Mouse (Mus musculus): Measurements from ENCODE around the gene Filip1l. TPM values are rescaled to one million over a fixed set of nuclear protein-coding genes. Genes with fewer than 3 reads are reported as not detected.

Filip1l gene
- polyA plus RNA-seq, 1 experiment from 2014 or later: 1.8 TPM

DNA sequence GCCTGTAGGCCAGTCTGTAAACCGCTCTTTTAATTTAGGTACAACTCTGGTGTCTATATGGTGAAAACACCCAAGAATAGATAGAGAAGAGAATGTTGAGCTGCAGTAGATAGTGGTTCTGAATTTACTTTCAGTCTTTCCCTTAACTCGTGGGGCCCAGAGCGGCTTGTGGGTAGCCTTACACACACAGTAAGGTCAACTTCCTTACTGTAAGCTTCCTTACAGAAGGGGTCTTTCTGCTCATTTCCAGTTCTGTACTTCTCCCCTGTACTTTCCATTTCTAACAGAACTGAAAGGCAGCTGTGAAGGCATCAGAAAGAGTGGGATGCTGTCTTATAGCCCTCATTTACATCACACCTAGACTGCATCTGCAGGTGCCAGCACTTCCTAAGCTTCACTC, 78.4 kb downstream of the Filip1l start:
- Histone ChIP-seq H3K27me3 (ENCODE audit: control insufficient read depth, insufficient read depth, low read length) (no peaks in the 10 kb centered on the region), H3K4me1 (ENCODE audit: control insufficient read depth, insufficient read depth, low read length) (no peaks in the 10 kb centered on the region), H3K4me2 (ENCODE audit: low read depth, low read length) (no peak overlapping the region), H3K9me3 (ENCODE audit: control insufficient read depth, low read length) (no peaks in the 10 kb centered on the region), H3K9ac (replicated peaks; ENCODE audit: low read depth, low read length) (no peak overlapping the region), H3K4me3 (ENCODE audit: low read depth, low read length) (no peak overlapping the region), H3K27ac (ENCODE audit: low read depth, low read length) (no peak overlapping the region), H3K36me3 (ENCODE audit: control insufficient read depth, insufficient read depth, low read length) (no peaks in the 10 kb centered on the region)
- WGBS: 98% methylated on average over 3 of the region's 3 CpGs
- ATAC-seq (ENCODE audit: low read depth): no peak

DNA sequence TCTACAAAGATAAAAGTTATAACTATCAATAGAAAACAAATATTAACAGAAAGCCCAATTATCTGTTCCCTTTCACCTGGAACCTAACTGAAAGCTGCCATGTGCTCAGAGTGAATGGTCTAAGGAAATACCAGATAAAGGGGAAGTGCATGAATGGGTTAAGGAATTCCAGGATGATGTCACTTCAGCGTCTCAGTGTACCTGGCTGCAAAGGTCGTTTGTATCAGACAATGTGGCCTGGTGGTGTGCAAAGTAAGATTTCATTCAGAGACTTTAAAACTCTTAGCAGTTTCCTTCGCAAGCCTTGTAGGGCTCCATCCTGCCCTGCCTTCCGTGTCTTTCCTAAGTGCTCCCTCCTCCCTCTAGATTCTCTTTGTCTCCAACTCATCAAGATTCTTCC, 80.3 kb downstream of the Filip1l start:
- H3K36me3 ChIP-seq (ENCODE audit: control insufficient read depth, insufficient read depth, low read length): no peaks in the 10 kb centered on the region
- WGBS: 83% methylated on average over 4 of the region's 4 CpGs
- ATAC-seq (ENCODE audit: low read depth): no peak
- H3K4me1 ChIP-seq (ENCODE audit: control insufficient read depth, insufficient read depth, low read length): no peaks in the 10 kb centered on the region
- H3K4me3 ChIP-seq (ENCODE audit: low read depth, low read length): no peak overlapping the region
- H3K4me2 ChIP-seq (ENCODE audit: low read depth, low read length): no peak overlapping the region
- no peak overlapping the region for H3K27ac ChIP-seq (ENCODE audit: low read depth, low read length)
- H3K9ac ChIP-seq (replicated peaks; ENCODE audit: low read depth, low read length): no peak overlapping the region
- H3K9me3 ChIP-seq (ENCODE audit: control insufficient read depth, low read length): no peaks in the 10 kb centered on the region
- no peaks in the 10 kb centered on the region for H3K27me3 ChIP-seq (ENCODE audit: control insufficient read depth, insufficient read depth, low read length)

DNA sequence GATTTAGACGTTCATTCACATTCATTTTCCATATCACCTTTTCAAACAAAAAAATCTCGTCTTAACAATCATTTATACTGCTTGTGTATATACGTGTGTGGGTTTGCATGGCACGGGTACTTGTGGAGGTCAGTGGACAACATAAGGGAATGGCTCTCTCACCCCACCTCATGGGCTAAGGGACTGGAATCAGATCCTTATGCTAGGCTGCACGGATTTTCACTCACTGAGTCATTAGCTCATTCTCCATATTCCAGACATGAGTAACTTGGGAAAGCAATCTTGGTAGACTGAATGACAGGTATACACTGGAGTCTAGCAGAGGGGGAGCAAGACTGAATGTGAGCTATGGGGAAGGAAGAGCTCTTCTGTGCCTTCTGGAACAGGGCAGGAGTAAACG, 80.8 kb downstream of the Filip1l start:
- ATAC-seq (ENCODE audit: low read depth): no peak

DNA sequence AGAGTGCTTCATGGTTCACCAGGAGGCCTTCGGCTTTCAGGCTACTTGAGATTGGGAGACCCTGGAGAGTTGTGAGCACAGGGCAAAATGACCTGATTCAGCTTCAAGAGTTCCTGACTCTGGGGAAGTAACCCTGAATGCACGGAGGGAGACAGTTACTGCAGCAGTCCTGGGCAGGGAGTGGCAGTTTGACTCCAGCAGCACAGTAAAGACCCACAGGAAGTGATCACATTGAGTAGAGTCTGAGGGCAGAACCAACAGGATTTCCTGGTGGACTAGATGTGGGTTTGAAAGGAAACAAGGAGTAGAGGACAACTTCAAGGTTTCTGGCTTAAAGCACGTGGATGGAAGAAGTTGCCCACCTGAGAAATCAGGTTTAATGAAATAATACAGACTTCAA, 81.7 kb downstream of the Filip1l start:
- no peak for ATAC-seq (ENCODE audit: low read depth)
- WGBS: 83% methylated on average over 3 of the region's 3 CpGs

More for the DNA sequence above, 80.8 kb downstream of the Filip1l start:
- no peak overlapping the region for H3K9ac ChIP-seq (replicated peaks; ENCODE audit: low read depth, low read length)
- H3K27ac ChIP-seq (ENCODE audit: low read depth, low read length): no peak overlapping the region
- WGBS: 95% methylated on average over 6 of the region's 6 CpGs
- H3K4me3 ChIP-seq (ENCODE audit: low read depth, low read length): no peak overlapping the region
- no peaks in the 10 kb centered on the region for H3K36me3 ChIP-seq (ENCODE audit: control insufficient read depth, insufficient read depth, low read length)
- H3K4me1 ChIP-seq (ENCODE audit: control insufficient read depth, insufficient read depth, low read length): no peaks in the 10 kb centered on the region; the same call in 1 of the 2 replicates
- no peaks in the 10 kb centered on the region for H3K9me3 ChIP-seq (ENCODE audit: control insufficient read depth, low read length)
- no peaks in the 10 kb centered on the region for H3K27me3 ChIP-seq (ENCODE audit: control insufficient read depth, insufficient read depth, low read length)
- H3K4me2 ChIP-seq (ENCODE audit: low read depth, low read length): no peak overlapping the region

DNA sequence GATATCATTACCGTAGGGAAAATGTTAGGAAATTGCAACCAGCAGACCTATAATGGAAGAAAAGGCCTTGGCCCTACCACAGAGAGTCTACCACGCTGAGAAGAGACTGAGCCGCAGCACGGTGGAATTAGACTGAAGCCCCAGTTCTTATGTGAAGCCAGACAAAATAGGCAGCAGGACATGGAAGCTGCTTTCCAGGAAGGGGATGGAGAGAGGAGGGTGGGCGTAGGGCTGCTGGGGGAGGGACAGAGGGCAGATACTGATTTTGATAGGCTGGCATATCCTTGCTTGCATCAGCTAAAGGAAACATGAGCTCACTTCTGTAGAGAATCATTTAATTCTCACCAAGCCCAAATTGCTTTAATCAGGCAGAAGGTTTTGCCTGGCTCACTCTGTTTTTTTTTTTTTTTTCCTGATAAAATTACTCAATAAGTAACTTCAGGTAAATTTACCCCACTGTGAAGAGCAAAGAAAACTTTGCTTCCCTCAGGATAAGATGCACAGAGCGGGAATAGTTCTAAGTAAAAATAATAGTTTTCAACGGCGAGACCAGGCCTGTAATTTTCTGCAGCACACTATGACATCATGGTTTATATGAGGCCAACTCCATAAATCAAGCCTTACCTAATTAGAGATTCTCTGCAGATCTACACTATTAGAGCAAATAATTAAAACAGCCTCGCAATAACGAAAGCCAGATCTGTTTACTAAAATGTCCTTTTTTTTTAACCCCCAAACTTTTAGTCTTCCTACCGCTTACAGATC, 84.8 kb downstream of the Filip1l start:
- Histone ChIP-seq H3K27me3 (ENCODE audit: control insufficient read depth, insufficient read depth, low read length) (no peaks in the 10 kb centered on the region), H3K4me2 (ENCODE audit: low read depth, low read length) (no peak overlapping the region), H3K27ac (ENCODE audit: low read depth, low read length) (no peak overlapping the region), H3K9me3 (ENCODE audit: control insufficient read depth, low read length) (no peaks in the 10 kb centered on the region), H3K9ac (replicated peaks; ENCODE audit: low read depth, low read length) (no peak overlapping the region), H3K36me3 (ENCODE audit: control insufficient read depth, insufficient read depth, low read length) (no peaks in the 10 kb centered on the region), H3K4me1 (ENCODE audit: control insufficient read depth, insufficient read depth, low read length) (no peaks in the 10 kb centered on the region; the same call in 1 of the 2 replicates), H3K4me3 (ENCODE audit: low read depth, low read length) (no peak overlapping the region)
- peak; percentile 69; the same call in 1 of the 2 replicates for ATAC-seq (ENCODE audit: low read depth)
- WGBS: 63% methylated on average over 11 of the region's 11 CpGs

More for the DNA sequence above, 81.7 kb downstream of the Filip1l start:
- H3K9me3 ChIP-seq (ENCODE audit: control insufficient read depth, low read length): no peaks in the 10 kb centered on the region
- no peaks in the 10 kb centered on the region; the same call in 1 of the 2 replicates for H3K4me1 ChIP-seq (ENCODE audit: control insufficient read depth, insufficient read depth, low read length)
- H3K4me3 ChIP-seq (ENCODE audit: low read depth, low read length): no peak overlapping the region
- no peak overlapping the region for H3K4me2 ChIP-seq (ENCODE audit: low read depth, low read length)
- no peaks in the 10 kb centered on the region for H3K36me3 ChIP-seq (ENCODE audit: control insufficient read depth, insufficient read depth, low read length)
- no peak overlapping the region for H3K9ac ChIP-seq (replicated peaks; ENCODE audit: low read depth, low read length)
- no peaks in the 10 kb centered on the region for H3K27me3 ChIP-seq (ENCODE audit: control insufficient read depth, insufficient read depth, low read length)
- H3K27ac ChIP-seq (ENCODE audit: low read depth, low read length): no peak overlapping the region

DNA sequence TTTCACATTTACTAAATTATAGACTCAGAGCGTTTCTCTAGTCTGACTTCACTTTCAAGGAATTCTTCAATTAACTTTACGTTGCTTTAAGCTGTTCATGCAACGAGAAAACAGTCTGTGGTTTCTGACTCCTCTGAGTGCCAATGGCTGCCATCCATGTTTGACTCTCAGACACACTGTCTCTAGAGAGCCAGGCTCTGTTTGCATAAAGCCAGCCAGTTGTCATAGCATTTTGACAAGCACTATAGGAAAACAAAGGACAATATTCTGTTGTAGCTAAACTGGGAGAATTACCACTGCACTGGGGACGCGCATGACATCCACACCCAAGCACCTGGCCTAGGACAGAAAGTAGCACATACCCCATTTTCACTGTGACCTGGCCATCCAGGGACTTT, 85.4 kb downstream of the Filip1l start:
- 0 out of 2 replicates have a peak, but pooled peaks have one; percentile 47 for ATAC-seq (ENCODE audit: low read depth)
- H3K4me1 ChIP-seq (ENCODE audit: control insufficient read depth, insufficient read depth, low read length): no peaks in the 10 kb centered on the region; the same call in 1 of the 2 replicates
- H3K4me2 ChIP-seq (ENCODE audit: low read depth, low read length): no peak overlapping the region
- no peaks in the 10 kb centered on the region for H3K9me3 ChIP-seq (ENCODE audit: control insufficient read depth, low read length)
- H3K27me3 ChIP-seq (ENCODE audit: control insufficient read depth, insufficient read depth, low read length): no peaks in the 10 kb centered on the region
- no peak overlapping the region for H3K4me3 ChIP-seq (ENCODE audit: low read depth, low read length)
- 65% methylated on average over 5 of the region's 5 CpGs for WGBS
- H3K36me3 ChIP-seq (ENCODE audit: control insufficient read depth, insufficient read depth, low read length): no peaks in the 10 kb centered on the region
- no peak overlapping the region for H3K27ac ChIP-seq (ENCODE audit: low read depth, low read length)
- H3K9ac ChIP-seq (replicated peaks; ENCODE audit: low read depth, low read length): no peak overlapping the region

DNA sequence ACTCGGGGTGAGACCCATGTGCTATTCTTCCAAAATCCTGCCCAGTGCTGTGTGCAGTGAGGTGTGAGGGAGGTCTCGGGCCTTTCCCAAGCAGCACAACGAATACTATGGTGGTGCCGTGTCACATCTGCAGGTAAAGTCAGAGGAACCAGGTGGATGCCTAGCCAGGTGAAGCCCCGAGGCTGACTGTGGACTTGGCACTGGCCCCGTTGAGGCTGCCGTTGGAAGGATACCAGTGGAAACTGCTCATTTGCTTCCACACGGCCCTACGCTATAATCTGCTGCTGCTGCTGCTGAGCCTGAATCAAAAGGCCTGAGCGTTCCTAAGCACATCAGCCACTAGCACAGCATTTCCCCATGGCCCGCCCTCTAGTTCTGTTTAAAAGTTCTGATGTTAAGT, 86.3 kb downstream of the Filip1l start:
- no peak overlapping the region for H3K27ac ChIP-seq (ENCODE audit: low read depth, low read length)
- no peaks in the 10 kb centered on the region for H3K36me3 ChIP-seq (ENCODE audit: control insufficient read depth, insufficient read depth, low read length)
- no peak overlapping the region for H3K4me2 ChIP-seq (ENCODE audit: low read depth, low read length)
- H3K9me3 ChIP-seq (ENCODE audit: control insufficient read depth, low read length): no peaks in the 10 kb centered on the region
- no peak for ATAC-seq (ENCODE audit: low read depth)
- no peak overlapping the region for H3K9ac ChIP-seq (replicated peaks; ENCODE audit: low read depth, low read length)
- WGBS: 91% methylated on average over 11 of the region's 11 CpGs
- H3K27me3 ChIP-seq (ENCODE audit: control insufficient read depth, insufficient read depth, low read length): no peaks in the 10 kb centered on the region
- H3K4me3 ChIP-seq (ENCODE audit: low read depth, low read length): no peak overlapping the region
- H3K4me1 ChIP-seq (ENCODE audit: control insufficient read depth, insufficient read depth, low read length): no peaks in the 10 kb centered on the region; the same call in 1 of the 2 replicates

DNA sequence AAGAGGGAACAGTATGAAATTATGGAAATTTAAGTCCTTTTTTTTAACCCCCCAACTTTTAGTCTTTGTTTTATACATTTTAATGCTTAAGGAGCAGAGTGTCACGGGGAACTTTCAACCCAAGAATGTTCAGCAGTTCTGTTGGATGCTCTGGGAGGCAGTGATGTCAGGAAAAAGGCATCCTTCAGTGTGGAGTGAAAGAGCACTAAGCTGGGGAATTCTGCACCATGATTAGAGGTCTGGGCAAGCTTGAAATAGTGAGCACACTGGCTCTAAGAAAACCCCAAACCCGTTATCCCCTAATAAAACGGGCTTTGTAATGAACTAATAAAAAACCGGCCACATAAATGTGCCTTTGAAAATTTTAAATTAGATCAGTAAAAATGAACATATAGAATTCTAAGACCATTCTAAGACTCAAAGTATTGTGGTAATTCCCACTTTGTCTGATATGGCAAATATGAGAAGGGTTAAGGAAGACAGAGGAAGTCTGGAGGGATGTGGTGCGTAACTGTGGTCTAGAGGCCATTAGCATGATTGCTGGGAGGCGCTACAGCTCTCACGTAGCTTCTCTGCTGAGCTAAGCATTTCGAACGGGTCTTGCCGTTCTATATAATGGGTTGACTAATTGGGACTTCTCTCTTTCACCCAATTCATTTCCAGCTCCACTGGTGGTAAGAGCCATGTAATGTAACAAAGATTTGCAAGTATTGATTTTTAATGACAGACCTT, 88.0 kb downstream of the Filip1l start:
- no peaks in the 10 kb centered on the region for H3K27me3 ChIP-seq (ENCODE audit: control insufficient read depth, insufficient read depth, low read length)
- no peak overlapping the region for H3K27ac ChIP-seq (ENCODE audit: low read depth, low read length)
- no peak for ATAC-seq (ENCODE audit: low read depth)
- no peak overlapping the region for H3K4me3 ChIP-seq (ENCODE audit: low read depth, low read length)
- no peak overlapping the region for H3K9ac ChIP-seq (replicated peaks; ENCODE audit: low read depth, low read length)
- H3K36me3 ChIP-seq (ENCODE audit: control insufficient read depth, insufficient read depth, low read length): no peaks in the 10 kb centered on the region
- H3K9me3 ChIP-seq (ENCODE audit: control insufficient read depth, low read length): no peaks in the 10 kb centered on the region
- H3K4me1 ChIP-seq (ENCODE audit: control insufficient read depth, insufficient read depth, low read length): no peaks in the 10 kb centered on the region; the same call in 1 of the 2 replicates
- 77% methylated on average over 10 of the region's 10 CpGs for WGBS
- H3K4me2 ChIP-seq (ENCODE audit: low read depth, low read length): no peak overlapping the region
